Mouse (Mus musculus) bone marrow, adult 2 months (tissue): ENCODE data around the gene Maneal. TPM values are rescaled to one million over a fixed set of nuclear protein-coding genes. Genes with fewer than 3 reads are reported as not detected.

Source experiments
- H3K27ac ChIP-seq: fragments of 200-500 bp; 2 replicates; pipeline ENCODE4 v1.5.1; 2012; ENCODE audit warnings: low read depth, mild to moderate bottlenecking, control low read depth, inconsistent platforms, low read length; ENCODE audit not compliant: control insufficient read depth, poor library complexity, insufficient read depth
- H3K4me1 ChIP-seq: fragments of 200-500 bp; 2 replicates; pipeline ENCODE4 v1.6.1; 2011; ENCODE audit warnings: low read length; ENCODE audit not compliant: control insufficient read depth, insufficient read depth
- H3K4me3 ChIP-seq: fragments of 200-500 bp; replicated peaks from 2 replicates; pipeline ENCODE3; 2011; ENCODE audit warnings: mild to moderate bottlenecking, low read depth, low read length, control low read depth; ENCODE audit not compliant: control insufficient read depth
- CTCF ChIP-seq: fragments of 200-500 bp; IDR thresholded peaks from 2 replicates; pipeline ENCODE4 v1.5.1; 2011; ENCODE audit warnings: low read length, control low read depth; ENCODE audit not compliant: control insufficient read depth, insufficient read depth
- POLR2A ChIP-seq: fragments of 200-500 bp; IDR thresholded peaks from 2 replicates; pipeline ENCODE4 v1.6.1; 2011; ENCODE audit warnings: low read depth, mild to moderate bottlenecking, control low read depth, low read length, borderline replicate concordance; ENCODE audit not compliant: control insufficient read depth
- WGBS: fragments of 180-500 bp; shearing (Covaris S2); methylation state at CpG from one replicate; pipeline ENCODE4 v1.1.7; 2018; 5-methylcytosine and 5-hydroxymethylcytosine counted together
- polyA plus RNA-seq: library from polyadenylated mRNA; stranded (reverse); fragments of >200 nt; gene quantifications from 2 replicates; pipeline ENCODE4 v1.2.4, GENCODE M21; 2011; ENCODE audit warnings: low replicate concordance; ENCODE audit not compliant: missing spikeins, insufficient read depth, insufficient read length

The Maneal gene
- polyA plus RNA-seq, 1 experiment: not detected

- Histone ChIP-seq H3K4me1 (no peaks in the 10 kb centered on the region), H3K4me3 (no peak overlapping the region), H3K27ac (no peak overlapping the region)
- WGBS: 82% methylated on average over 5 of the region's 5 CpGs
- TF ChIP-seq CTCF (no peak), POLR2A (no peak)
Observed at GRCm38 (mm10) chr4:124829671-124830070, 32.3 kb downstream of the Maneal start.

- TF ChIP-seq POLR2A (no peak), CTCF (no peak)
- no peak overlapping the region for H3K4me3 ChIP-seq
- 94% methylated on average over 21 of the region's 21 CpGs for WGBS
- no peak overlapping the region for H3K27ac ChIP-seq
- H3K4me1 ChIP-seq: no peaks in the 10 kb centered on the region
Observed at GRCm38 (mm10) chr4:124825371-124825965, 36.5 kb downstream of the Maneal start.

GRCm38 (mm10) chr4:124824967-124825366, 37.0 kb downstream of the Maneal start:
- TF ChIP-seq CTCF (no peak), POLR2A (no peak)
- WGBS: 90% methylated on average over 6 of the region's 6 CpGs

GRCm38 (mm10) chr4:124818832-124819231, 43.1 kb downstream of the Maneal start:
- no peak for TF ChIP-seq CTCF
- no peak for TF ChIP-seq POLR2A
- Histone ChIP-seq H3K27ac (no peak overlapping the region), H3K4me1 (no peaks in the 10 kb centered on the region), H3K4me3 (no peak overlapping the region)
- WGBS: 87% methylated on average over 4 of the region's 4 CpGs

More at GRCm38 (mm10) chr4:124824967-124825366, 37.0 kb downstream of the Maneal start:
- H3K4me3 ChIP-seq: no peak overlapping the region
- H3K27ac ChIP-seq: no peak overlapping the region
- no peaks in the 10 kb centered on the region for H3K4me1 ChIP-seq

GRCm38 (mm10) chr4:124817803-124818202, 44.2 kb downstream of the Maneal start:
- Histone ChIP-seq H3K4me3 (no peak overlapping the region), H3K27ac (no peak overlapping the region), H3K4me1 (no peaks in the 10 kb centered on the region)
- TF ChIP-seq CTCF (no peak), POLR2A (no peak)
- 33% methylated on average over 6 of the region's 6 CpGs for WGBS

- 93% methylated on average over 11 of the region's 11 CpGs for WGBS
- H3K4me3 ChIP-seq: no peak overlapping the region
- no peak overlapping the region for H3K27ac ChIP-seq
- H3K4me1 ChIP-seq: no peaks in the 10 kb centered on the region
- TF ChIP-seq CTCF: no peak
- TF ChIP-seq POLR2A: no peak
Observed at GRCm38 (mm10) chr4:124815901-124816300, 46.1 kb downstream of the Maneal start.

GRCm38 (mm10) chr4:124811347-124811975, 50.5 kb downstream of the Maneal start:
- H3K4me1 ChIP-seq: peaks cover 4% of the 10 kb centered on the region
- H3K27ac ChIP-seq: no peak overlapping the region
- no peak overlapping the region for H3K4me3 ChIP-seq
- 74% methylated on average over 9 of the region's 9 CpGs for WGBS
- TF ChIP-seq CTCF (no peak), POLR2A (no peak)

GRCm38 (mm10) chr4:124810056-124810455, 51.9 kb downstream of the Maneal start:
- Histone ChIP-seq H3K4me1 (peaks cover 6% of the 10 kb centered on the region), H3K4me3 (no peak overlapping the region), H3K27ac (no peak overlapping the region)
- WGBS: 72% methylated on average over 7 of the region's 7 CpGs
- TF ChIP-seq CTCF (no peak), POLR2A (no peak)
